Mouse (Mus musculus) stomach, embryonic 14.5 days (tissue): ENCODE results near the gene Nudt5. TPM values are rescaled to one million over a fixed set of nuclear protein-coding genes. Genes with fewer than 3 reads are reported as not detected.

ENCODE experiments used
- ATAC-seq: fragments of 200-750 bp; cut with Nextera tagmentation; 2 replicates; pipeline ENCODE4 v1.8.0; 2017; ENCODE audit warnings: low read depth, moderate TSS enrichment; ENCODE audit not compliant: insufficient number of reproducible peaks, insufficient read depth, low FRiP score
- H3K27ac ChIP-seq: fragments of 300-500 bp; sonication (generic); 2 replicates; pipeline ENCODE4 v1.5.1; 2014; ENCODE audit warnings: mild to moderate bottlenecking, low read length, moderate library complexity, mixed read lengths
- H3K27me3 ChIP-seq: fragments of 300-500 bp; sonication (generic); 2 replicates; pipeline ENCODE4 v1.6.1; 2014; ENCODE audit warnings: low read length, control low read depth, mixed read lengths; ENCODE audit not compliant: control insufficient read depth, insufficient read depth
- H3K36me3 ChIP-seq: fragments of 300-500 bp; sonication (generic); 2 replicates; pipeline ENCODE4 v1.6.1; 2014; ENCODE audit warnings: mild to moderate bottlenecking, control low read depth, low read length, moderate library complexity, mixed read lengths; ENCODE audit not compliant: control insufficient read depth, insufficient read depth
- H3K4me1 ChIP-seq: fragments of 300-500 bp; sonication (generic); 2 replicates; pipeline ENCODE4 v1.6.1; 2014; ENCODE audit warnings: low read length, control low read depth, mixed read lengths; ENCODE audit not compliant: control insufficient read depth, insufficient read depth
- H3K4me2 ChIP-seq: fragments of 300-500 bp; sonication (generic); replicated peaks from 2 replicates; pipeline ENCODE4 v1.6.1; 2014; ENCODE audit warnings: low read depth, low read length, control low read depth
- H3K4me3 ChIP-seq: fragments of 300-500 bp; sonication (generic); 2 replicates; pipeline ENCODE4 v1.5.1; 2014; ENCODE audit warnings: low read depth, low read length, control low read depth
- H3K9ac ChIP-seq: fragments of 300-500 bp; sonication (generic); replicated peaks from 2 replicates; pipeline ENCODE4 v1.6.1; 2014; ENCODE audit warnings: low read depth, mild to moderate bottlenecking, control low read depth, low read length, moderate library complexity, mixed read lengths
- H3K9me3 ChIP-seq: fragments of 300-500 bp; sonication (generic); 2 replicates; pipeline ENCODE4 v1.6.1; 2016; ENCODE audit warnings: low read depth, low read length, control low read depth; ENCODE audit not compliant: control insufficient read depth
- WGBS: fragments of 180-500 bp; shearing (Covaris S2); extraction: QIAGEN DNeasy Blood & Tissue Kit; methylation state at CpG from one replicate; pipeline ENCODE4 v1.1.7; 2014; 5-methylcytosine and 5-hydroxymethylcytosine counted together
- polyA plus RNA-seq: library from polyadenylated mRNA; unstranded; fragments of >200 nt; fragmentation: Nextera tagmentation; extraction: Ambion mirVana; gene quantifications from 2 replicates; pipeline ENCODE4 v1.2.1, GENCODE M21; 2014

The Nudt5 gene
- polyA plus RNA-seq, 1 experiment from 2014 or later: 73.0 TPM

GRCm38 (mm10) chr2:5888865-5889264 is 44.0 kb downstream of the Nudt5 start:
- Histone ChIP-seq H3K4me2 (no peak overlapping the region), H3K27ac (no peak overlapping the region), H3K9me3 (no peaks in the 10 kb centered on the region), H3K36me3 (peaks cover 45% of the 10 kb centered on the region), H3K27me3 (no peaks in the 10 kb centered on the region), H3K4me3 (no peak overlapping the region), H3K4me1 (no peaks in the 10 kb centered on the region), H3K9ac (no peak overlapping the region)
- no peak for ATAC-seq
- 82% methylated on average over 5 of the region's 5 CpGs for WGBS

- Histone ChIP-seq H3K27ac (no peak overlapping the region), H3K36me3 (peaks cover 43% of the 10 kb centered on the region), H3K4me2 (no peak overlapping the region), H3K4me3 (no peak overlapping the region), H3K4me1 (no peaks in the 10 kb centered on the region), H3K9ac (no peak overlapping the region), H3K27me3 (no peaks in the 10 kb centered on the region), H3K9me3 (no peaks in the 10 kb centered on the region)
- 55% methylated on average over 2 of the region's 2 CpGs for WGBS
- ATAC-seq: no peak
Measured at GRCm38 (mm10) chr2:5889412-5889811, 44.6 kb downstream of the Nudt5 start.

GRCm38 (mm10) chr2:5894296-5894695 is 49.5 kb downstream of the Nudt5 start:
- WGBS: 28% methylated on average over 11 of the region's 11 CpGs
- Histone ChIP-seq H3K4me3 (peak overlapping the region; percentile 81), H3K9ac (peak overlapping the region; percentile 93), H3K4me1 (no peaks in the 10 kb centered on the region), H3K27me3 (no peaks in the 10 kb centered on the region), H3K9me3 (no peaks in the 10 kb centered on the region), H3K4me2 (peak overlapping the region; percentile 48), H3K36me3 (peaks cover 9% of the 10 kb centered on the region), H3K27ac (no peak overlapping the region)
- ATAC-seq: no peak

- under 1% methylated on average over 62 of the region's 62 CpGs for WGBS
- ATAC-seq: peak; percentile 98
- H3K9ac ChIP-seq: peak within 1 kb of the TSS; percentile 93
Measured at GRCm38 (mm10) chr2:5894843-5895570, 50.2 kb downstream of the Nudt5 start, which contains the start of gene Sec61a2. Sec61a2 (minus strand) TSS chr2:5895432.

GRCm38 (mm10) chr2:5900145-5900544 is 55.3 kb downstream of the Nudt5 start:
- H3K36me3 ChIP-seq: no peaks in the 10 kb centered on the region; the same call in 1 of the 2 replicates
- H3K4me2 ChIP-seq: no peak overlapping the region
- H3K9ac ChIP-seq: no peak overlapping the region
- no peak overlapping the region for H3K27ac ChIP-seq
- H3K27me3 ChIP-seq: no peaks in the 10 kb centered on the region
- no peaks in the 10 kb centered on the region for H3K4me1 ChIP-seq
- H3K9me3 ChIP-seq: no peaks in the 10 kb centered on the region
- ATAC-seq: no peak
- H3K4me3 ChIP-seq: no peak overlapping the region
- 71% methylated on average over 5 of the region's 5 CpGs for WGBS

More at GRCm38 (mm10) chr2:5894843-5895570, 50.2 kb downstream of the Nudt5 start, which contains the start of gene Sec61a2:
- no peaks in the 10 kb centered on the region for H3K9me3 ChIP-seq
- peak within 1 kb of the TSS; percentile 48 for H3K4me2 ChIP-seq
- no peaks in the 10 kb centered on the region for H3K27me3 ChIP-seq
- H3K4me3 ChIP-seq: peak within 1 kb of the TSS; percentile 81
- no peaks in the 10 kb centered on the region for H3K4me1 ChIP-seq
- H3K27ac ChIP-seq: peak within 1 kb of the TSS; percentile 76; the same call in 1 of the 2 replicates
- H3K36me3 ChIP-seq: peaks cover 9% of the 10 kb centered on the region

GRCm38 (mm10) chr2:5906092-5906491 is 61.3 kb downstream of the Nudt5 start:
- Histone ChIP-seq H3K4me1 (no peaks in the 10 kb centered on the region), H3K9me3 (no peaks in the 10 kb centered on the region), H3K4me3 (no peak overlapping the region), H3K27me3 (no peaks in the 10 kb centered on the region), H3K27ac (no peak overlapping the region), H3K9ac (no peak overlapping the region), H3K36me3 (no peaks in the 10 kb centered on the region; the same call in none of the 2 replicates), H3K4me2 (no peak overlapping the region)
- no peak for ATAC-seq
- WGBS: 30% methylated on average over 5 of the region's 5 CpGs

- WGBS: 59% methylated on average over 3 of the region's 3 CpGs
- no peaks in the 10 kb centered on the region for H3K4me1 ChIP-seq
- no peak overlapping the region for H3K9ac ChIP-seq
- H3K36me3 ChIP-seq: no peaks in the 10 kb centered on the region; the same call in none of the 2 replicates
- H3K4me3 ChIP-seq: no peak overlapping the region
- H3K27ac ChIP-seq: no peak overlapping the region
- no peak overlapping the region for H3K4me2 ChIP-seq
- ATAC-seq: no peak
- H3K9me3 ChIP-seq: no peaks in the 10 kb centered on the region
- H3K27me3 ChIP-seq: no peaks in the 10 kb centered on the region
Measured at GRCm38 (mm10) chr2:5906625-5907024, 61.8 kb downstream of the Nudt5 start.

- Histone ChIP-seq H3K9ac (no peak overlapping the region), H3K4me1 (no peaks in the 10 kb centered on the region), H3K9me3 (no peaks in the 10 kb centered on the region), H3K4me2 (no peak overlapping the region), H3K4me3 (no peak overlapping the region), H3K27me3 (no peaks in the 10 kb centered on the region), H3K27ac (no peak overlapping the region), H3K36me3 (no peaks in the 10 kb centered on the region; the same call in 1 of the 2 replicates)
- no peak for ATAC-seq
- 59% methylated on average over 16 of the region's 16 CpGs for WGBS
Measured at GRCm38 (mm10) chr2:5911282-5911965, 66.6 kb downstream of the Nudt5 start.
